Mouse (Mus musculus) kidney, postnatal 0 days (tissue): ENCODE measurements around the gene Aacs. TPM values are rescaled to one million over a fixed set of nuclear protein-coding genes. Genes with fewer than 3 reads are reported as not detected.

Experiments
- ATAC-seq: fragments of 200-750 bp; cut with Nextera tagmentation; replicated peaks from 2 replicates; pipeline ENCODE4 v1.8.0; 2017; ENCODE audit warnings: low read depth, moderate number of reproducible peaks, moderate TSS enrichment, moderate library complexity; ENCODE audit not compliant: low FRiP score
- DNase-seq: peaks from one replicate; pipeline ENCODE4 v3.0.0-alpha.2; 2016; ENCODE audit warnings: low spot score
- H3K27ac ChIP-seq: fragments of 300-500 bp; sonication (generic); 2 replicates; pipeline ENCODE4 v1.5.1; 2014; ENCODE audit warnings: mild to moderate bottlenecking
- H3K27me3 ChIP-seq: fragments of 300-500 bp; sonication (generic); 2 replicates; pipeline ENCODE4 v1.6.1; 2014; ENCODE audit warnings: low read length, mixed read lengths; ENCODE audit not compliant: insufficient read depth
- H3K36me3 ChIP-seq: fragments of 300-500 bp; sonication (generic); 2 replicates; pipeline ENCODE4 v1.6.1; 2014; ENCODE audit warnings: low read length, mixed read lengths; ENCODE audit not compliant: insufficient read depth
- H3K4me1 ChIP-seq: fragments of 300-500 bp; sonication (generic); replicated peaks from 2 replicates; pipeline ENCODE4 v1.6.1; 2014; ENCODE audit warnings: antibody characterized with exemption, low read length, mixed read lengths; ENCODE audit not compliant: insufficient read depth
- H3K4me2 ChIP-seq: fragments of 300-500 bp; sonication (generic); 2 replicates; pipeline ENCODE4 v1.6.1; 2014; ENCODE audit warnings: mild to moderate bottlenecking, low read length, moderate library complexity, mixed read lengths
- H3K4me3 ChIP-seq: fragments of 300-500 bp; sonication (generic); replicated peaks from 2 replicates; pipeline ENCODE4 v1.5.1; 2014; ENCODE audit warnings: low read depth, low read length
- H3K9ac ChIP-seq: fragments of 300-500 bp; sonication (generic); 2 replicates; pipeline ENCODE4 v1.6.1; 2014; ENCODE audit warnings: low read depth, low read length
- H3K9me3 ChIP-seq: fragments of 300-500 bp; sonication (generic); replicated peaks from 2 replicates; pipeline ENCODE4 v1.6.1; 2016; ENCODE audit warnings: low read length, inconsistent platforms, mixed read lengths
- CTCF ChIP-seq: IDR thresholded peaks from 2 replicates; pipeline ENCODE4 v1.5.1; 2016; ENCODE audit warnings: antibody characterized with exemption, low read depth, mild to moderate bottlenecking, moderate library complexity
- WGBS: fragments of 180-500 bp; shearing (Covaris S2); extraction: QIAGEN DNeasy Blood & Tissue Kit; methylation state at CpG from one replicate; pipeline ENCODE4 v1.1.7; 2014; 5-methylcytosine and 5-hydroxymethylcytosine counted together
- microRNA-seq: library from miRNA; unstranded; fragments of <30 nt; microRNA quantifications from one replicate; pipeline ENCODE4, GENCODE M21; 2016
- polyA plus RNA-seq: library from polyadenylated mRNA; unstranded; fragments of >200 nt; fragmentation: Nextera tagmentation; extraction: Ambion mirVana; gene quantifications from 2 replicates; pipeline ENCODE4 v1.2.1, GENCODE M21; 2015

Aacs gene
- polyA plus RNA-seq, 1 experiment from 2014 or later, result 22.0 TPM

GRCm38 (mm10) chr5:125549750-125550489 lies 74.3 kb downstream of the Aacs start:
- TF ChIP-seq CTCF, result no peak
- Histone ChIP-seq H3K9ac (no peak overlapping the region), H3K36me3 (no peaks in the 10 kb centered on the region), H3K9me3 (no peaks in the 10 kb centered on the region), H3K27ac (no peak overlapping the region), H3K4me1 (no peaks in the 10 kb centered on the region), H3K4me3 (no peak overlapping the region), H3K4me2 (no peak overlapping the region), H3K27me3 (no peaks in the 10 kb centered on the region)
- WGBS, result 34% methylated on average over 11 of the region's 11 CpGs
- DNase-seq, result no peak
- ATAC-seq, result no peak

- Histone ChIP-seq H3K4me2 (no peak overlapping the region), H3K27me3 (no peaks in the 10 kb centered on the region), H3K36me3 (no peaks in the 10 kb centered on the region), H3K9me3 (no peaks in the 10 kb centered on the region), H3K4me3 (no peak overlapping the region), H3K4me1 (no peaks in the 10 kb centered on the region), H3K9ac (no peak overlapping the region), H3K27ac (no peak overlapping the region)
- 64% methylated on average over 5 of the region's 5 CpGs for WGBS
- DNase-seq, result no peak
- TF ChIP-seq CTCF, result no peak
- ATAC-seq, result no peak
Observed at GRCm38 (mm10) chr5:125555732-125556131, 80.1 kb downstream of the Aacs start.

GRCm38 (mm10) chr5:125563492-125563891 lies 87.9 kb downstream of the Aacs start:
- TF ChIP-seq CTCF, result no peak
- Histone ChIP-seq H3K4me1 (no peaks in the 10 kb centered on the region), H3K27me3 (no peaks in the 10 kb centered on the region), H3K36me3 (no peaks in the 10 kb centered on the region), H3K4me2 (no peak overlapping the region), H3K27ac (no peak overlapping the region), H3K9ac (no peak overlapping the region), H3K9me3 (no peaks in the 10 kb centered on the region; the same call in 1 of the 2 replicates), H3K4me3 (no peak overlapping the region)
- DNase-seq, result no peak
- 29% methylated on average over 6 of the region's 6 CpGs for WGBS
- no peak for ATAC-seq

- Histone ChIP-seq H3K27ac (no peak overlapping the region), H3K4me1 (no peaks in the 10 kb centered on the region), H3K9ac (no peak overlapping the region), H3K9me3 (no peaks in the 10 kb centered on the region; the same call in 1 of the 2 replicates), H3K4me2 (no peak overlapping the region), H3K36me3 (no peaks in the 10 kb centered on the region), H3K27me3 (no peaks in the 10 kb centered on the region), H3K4me3 (no peak overlapping the region)
- ATAC-seq, result no peak
- TF ChIP-seq CTCF, result no peak
- WGBS, result 43% methylated on average over 11 of the region's 11 CpGs
- peak; percentile 66 for DNase-seq
Observed at GRCm38 (mm10) chr5:125565725-125566124, 90.1 kb downstream of the Aacs start.

Small RNAs within 50 kb of the gene (microRNA-seq; reads per million reads assigned to microRNA genes)
- not detected for gene Gm27551

Other genes starting within 250 kb of the Aacs start
- gene Scarb1, start 134.7 kb upstream of the Aacs start, polyA plus RNA-seq, result 49.0 and 51.3 TPM in 2 replicates
- 0.40 and 0.74 TPM in 2 replicates for gene Gm10382, start 86.5 kb upstream of the Aacs start, polyA plus RNA-seq
- gene Ubc, start 85.6 kb upstream of the Aacs start, polyA plus RNA-seq, result 702 and 872 TPM in 2 replicates
- 7.2 and 8.1 TPM in 2 replicates for gene Dhx37, start 41.7 kb upstream of the Aacs start, polyA plus RNA-seq
- gene Bri3bp, start 34.2 kb upstream of the Aacs start, polyA plus RNA-seq, result 46.7 and 47.2 TPM in 2 replicates
- gene Tmem132b, start 56.0 kb downstream of the Aacs start, polyA plus RNA-seq, result 0.27 and 0.28 TPM in 2 replicates